Mouse (Mus musculus): ENCODE results near the gene Tlr5. TPM values are rescaled to one million over a fixed set of nuclear protein-coding genes. Genes with fewer than 3 reads are reported as not detected.

The Tlr5 gene
- total RNA-seq (2021): 1 to 10 TPM; 1.2 to 1.3 TPM

- intact Hi-C loops (cut with DNase I): loop anchor here (5.0 kb wide), 1 partner anchor 297 kb away; no protein-coding TSS in a partner anchor
- peak; percentile 41 for DNase-seq (ENCODE audit: low spot score)
These were observed at the start of gene Tlr5 for GRCm38 (mm10) chr1:182954287-182955046. Gene Tlr5, plus strand, starts transcription at chr1:182954788.

GRCm38 (mm10) chr1:182905669-182906068 lies 48.9 kb upstream of the Tlr5 start:
- DNase-seq (ENCODE audit: low spot score): no peak
- intact Hi-C loops (cut with DNase I): no loop called here

- peak; percentile 84 for DNase-seq (ENCODE audit: low spot score)
- intact Hi-C loops (cut with DNase I): no loop called here
These were observed 46.2 kb upstream of the Tlr5 start for GRCm38 (mm10) chr1:182908050-182909036.

- no peak for DNase-seq (ENCODE audit: low spot score)
- intact Hi-C loops (cut with DNase I): no loop called here
These were observed 45.5 kb upstream of the Tlr5 start for GRCm38 (mm10) chr1:182909066-182909465.

DNA sequence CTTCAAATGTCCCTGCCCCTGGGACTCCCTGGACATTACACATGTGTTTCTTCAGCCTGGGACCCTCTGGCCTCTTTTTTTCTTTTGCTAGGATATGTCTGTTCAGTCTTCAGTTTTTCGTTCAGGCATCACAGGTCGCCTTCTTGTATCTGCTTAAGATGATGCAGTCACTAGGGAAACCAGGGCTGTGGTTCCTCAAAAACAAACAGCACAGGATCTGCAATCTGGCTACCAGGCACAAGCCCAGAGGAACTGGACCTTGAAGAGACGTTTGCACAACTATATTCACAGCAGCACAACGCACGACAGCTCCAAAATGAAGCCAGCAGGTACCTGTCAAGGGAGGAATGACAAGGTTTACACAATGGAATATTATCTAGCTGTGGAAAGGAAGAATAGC lies 45.0 kb upstream of the Tlr5 start:
- DNase-seq (ENCODE audit: low spot score): no peak

DNA sequence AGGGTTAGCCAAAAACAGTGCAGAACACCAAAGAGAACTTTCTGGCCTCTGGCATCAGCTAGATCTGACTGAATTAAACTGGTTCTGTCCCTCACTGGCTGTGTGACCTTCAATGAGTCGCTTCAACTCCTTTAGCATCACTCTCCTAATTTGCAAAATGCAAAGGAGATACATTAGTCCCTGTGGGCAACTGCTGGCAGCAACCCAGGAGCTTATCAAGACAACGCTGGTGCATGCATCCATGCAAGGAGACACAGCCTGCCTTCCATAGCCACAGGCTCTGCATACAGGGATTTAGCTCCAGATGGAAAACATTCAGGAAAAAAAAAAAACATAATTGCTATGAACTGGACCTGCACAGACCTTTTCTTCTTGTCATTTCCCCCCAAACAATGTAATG lies 42.0 kb upstream of the Tlr5 start:
- intact Hi-C loops (cut with DNase I): no loop called here
- no peak for DNase-seq (ENCODE audit: low spot score)

More for the DNA sequence above, 45.0 kb upstream of the Tlr5 start:
- intact Hi-C loops (cut with DNase I): no loop called here

GRCm38 (mm10) chr1:182914121-182914908 lies 40.3 kb upstream of the Tlr5 start:
- DNase-seq (ENCODE audit: low spot score): no peak
- intact Hi-C loops (cut with DNase I): no loop called here

DNA sequence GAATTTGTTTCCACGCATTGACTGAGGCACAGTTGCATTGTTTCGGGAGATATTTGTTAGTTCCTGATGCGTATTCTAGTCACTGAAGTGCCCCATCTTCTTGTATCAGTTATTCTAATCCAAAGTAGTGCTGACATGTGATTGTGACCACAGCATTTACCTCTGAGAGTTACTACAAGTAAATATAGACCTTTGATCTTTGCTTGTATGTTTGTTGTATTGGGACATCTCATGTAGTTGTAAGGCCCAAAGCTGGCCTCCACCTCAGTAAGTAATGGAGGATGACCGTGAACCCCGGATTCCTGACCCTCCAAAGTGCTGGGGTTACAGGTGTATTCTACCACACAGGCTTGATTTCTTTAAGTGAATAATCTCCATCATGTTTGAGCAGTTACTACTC lies 38.4 kb upstream of the Tlr5 start:
- no peak for DNase-seq (ENCODE audit: low spot score)
- intact Hi-C loops (cut with DNase I): no loop called here

GRCm38 (mm10) chr1:182918718-182919346 lies 35.8 kb upstream of the Tlr5 start:
- intact Hi-C loops (cut with DNase I): no loop called here

GRCm38 (mm10) chr1:182922824-182923223 lies 31.8 kb upstream of the Tlr5 start:
- intact Hi-C loops (cut with DNase I): no loop called here
- no peak for DNase-seq (ENCODE audit: low spot score)

More at GRCm38 (mm10) chr1:182918718-182919346, 35.8 kb upstream of the Tlr5 start:
- DNase-seq (ENCODE audit: low spot score): no peak

DNA sequence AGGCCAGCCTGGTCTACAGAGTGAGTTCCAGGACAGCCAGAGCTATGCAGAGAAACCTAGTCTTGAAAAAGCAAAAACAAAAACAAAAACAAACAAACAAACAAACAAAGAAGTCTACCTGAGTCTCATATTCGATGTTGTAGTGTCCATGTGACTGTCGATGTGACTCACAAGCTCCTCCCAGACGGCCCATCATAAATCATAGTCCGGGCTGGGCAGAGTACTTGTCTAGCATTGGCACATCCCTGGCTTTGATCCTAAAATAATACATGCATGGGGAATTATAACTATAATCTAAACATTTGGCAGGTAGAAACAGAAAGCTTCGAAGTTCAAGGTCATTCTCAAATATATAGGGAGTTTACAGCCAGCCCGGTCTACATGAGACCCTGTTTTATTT lies 28.1 kb upstream of the Tlr5 start:
- intact Hi-C loops (cut with DNase I): no loop called here
- no peak for DNase-seq (ENCODE audit: low spot score)

DNA sequence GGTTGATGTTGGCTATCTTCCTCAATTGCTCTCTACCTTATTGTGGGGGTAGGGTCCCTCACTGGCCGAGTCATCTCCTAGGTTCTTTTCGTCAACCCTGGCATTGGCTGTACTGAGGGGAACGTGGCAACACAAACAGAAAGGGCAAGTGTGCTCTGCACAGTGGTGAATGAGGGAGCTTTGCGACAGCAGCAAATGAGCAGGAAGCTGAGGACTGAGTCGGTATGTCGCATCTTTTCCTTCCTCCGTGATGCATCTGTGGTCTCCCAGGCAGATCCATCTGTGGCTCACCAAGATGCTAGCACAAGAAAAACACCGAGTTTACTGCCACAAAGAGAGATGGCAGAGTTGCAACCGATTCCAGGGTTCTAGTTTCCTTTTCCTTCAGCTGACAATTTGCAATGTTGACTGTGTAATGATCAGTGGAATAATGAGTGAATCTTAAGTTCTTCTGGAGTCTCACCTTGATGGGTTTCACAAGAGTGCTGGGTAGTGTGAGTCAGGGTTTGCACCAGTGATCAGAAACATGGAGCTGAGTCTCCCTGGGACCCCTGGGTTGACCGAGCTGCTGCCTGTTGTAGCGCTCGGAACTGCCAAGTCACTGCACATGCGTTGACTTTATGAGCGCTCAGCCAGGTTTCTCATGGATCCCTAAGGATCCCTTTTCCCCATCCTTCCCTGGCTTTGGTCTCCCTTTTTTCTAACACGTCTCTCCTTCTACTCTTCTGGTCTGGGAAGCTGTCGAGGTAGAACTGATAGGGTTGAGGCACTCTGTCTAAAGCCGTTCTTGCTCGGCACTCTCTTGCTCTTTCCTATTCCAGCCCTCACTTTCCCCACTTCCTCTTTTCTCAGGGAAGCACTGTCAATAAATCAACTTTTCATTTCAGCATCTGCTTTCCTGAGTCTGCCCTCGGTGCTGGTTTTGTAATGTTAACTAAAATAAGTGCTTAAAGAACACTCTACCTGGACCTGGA lies 26.4 kb upstream of the Tlr5 start:
- no peak for DNase-seq (ENCODE audit: low spot score)

DNA sequence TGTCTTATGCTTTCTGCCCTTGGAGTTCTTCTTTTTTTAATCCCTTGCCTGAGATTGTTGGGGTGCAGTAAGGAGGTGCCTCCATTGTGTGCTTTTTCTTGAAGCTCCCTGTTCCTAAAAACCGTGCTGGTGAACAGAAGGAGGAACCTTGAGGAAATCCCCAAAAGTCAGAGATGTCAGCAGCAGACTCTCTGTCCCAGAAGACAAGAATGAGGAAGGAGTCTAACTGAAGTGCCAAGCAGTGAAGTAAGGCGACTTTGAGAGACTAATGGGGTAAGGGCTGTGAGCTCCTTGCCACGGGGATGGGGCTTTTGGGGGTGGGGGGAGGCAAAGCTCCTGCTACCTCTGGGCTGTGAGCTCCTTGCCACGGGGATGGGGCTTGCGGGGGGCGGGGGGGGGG lies 19.1 kb upstream of the Tlr5 start:
- intact Hi-C loops (cut with DNase I): no loop called here
- no peak for DNase-seq (ENCODE audit: low spot score)

More for the DNA sequence above, 26.4 kb upstream of the Tlr5 start:
- intact Hi-C loops (cut with DNase I): no loop called here

GRCm38 (mm10) chr1:182937486-182938120 lies 17.0 kb upstream of the Tlr5 start:
- no peak for DNase-seq (ENCODE audit: low spot score)
- intact Hi-C loops (cut with DNase I): no loop called here

- intact Hi-C loops (cut with DNase I): no loop called here
These were observed 12.7 kb upstream of the Tlr5 start for GRCm38 (mm10) chr1:182941921-182942320.

DNA sequence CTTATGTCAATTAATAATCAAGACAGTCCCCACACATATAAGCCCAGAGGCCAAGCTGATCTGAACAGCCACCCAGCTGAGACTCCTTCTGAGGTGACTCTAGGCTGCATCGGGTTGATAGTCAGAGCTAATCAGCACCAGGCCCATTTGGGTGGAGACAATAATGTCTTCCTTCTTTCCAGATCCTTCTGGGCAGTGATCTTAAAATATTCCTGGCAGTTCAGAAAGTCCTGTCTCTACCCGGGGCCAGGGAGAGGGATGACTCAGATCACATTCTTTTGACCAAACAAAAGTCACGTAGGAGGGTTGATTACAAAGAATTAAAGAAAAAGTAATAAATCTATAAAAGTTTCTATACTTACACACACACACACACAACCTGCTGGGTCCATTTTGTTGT lies 10.7 kb upstream of the Tlr5 start:
- DNase-seq (ENCODE audit: low spot score): no peak
- intact Hi-C loops (cut with DNase I): no loop called here

More at GRCm38 (mm10) chr1:182941921-182942320, 12.7 kb upstream of the Tlr5 start:
- no peak for DNase-seq (ENCODE audit: low spot score)

DNA sequence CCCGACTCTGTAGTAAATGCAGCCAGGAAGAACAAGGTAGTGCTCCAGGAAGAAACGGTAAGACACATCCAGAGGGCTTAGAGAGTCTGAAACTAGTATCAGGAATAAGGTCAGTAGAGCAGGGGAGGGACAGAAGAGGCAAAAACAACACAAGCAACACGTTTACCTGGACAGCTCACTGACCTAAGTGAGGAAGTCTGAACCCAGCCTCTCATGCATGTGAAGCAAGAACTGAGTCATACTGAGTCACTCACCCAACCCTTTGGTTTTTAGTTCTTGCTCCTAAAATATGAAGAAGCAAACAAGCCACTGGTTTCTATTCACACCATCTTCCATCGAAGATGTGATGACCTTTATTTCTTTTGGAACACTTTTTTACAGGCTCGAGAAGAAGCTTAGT lies 9.9 kb upstream of the Tlr5 start:
- intact Hi-C loops (cut with DNase I): no loop called here
- DNase-seq (ENCODE audit: low spot score): no peak

GRCm38 (mm10) chr1:182945561-182945960 lies 9.0 kb upstream of the Tlr5 start:
- DNase-seq (ENCODE audit: low spot score): no peak
- intact Hi-C loops (cut with DNase I): no loop called here

Data from heart, postnatal 25 days (tissue).